Mouse (Mus musculus) activated CD4-positive, CD25-positive, alpha-beta regulatory T cell (primary cell): ENCODE results near the gene March4. TPM values are rescaled to one million over a fixed set of nuclear protein-coding genes. Genes with fewer than 3 reads are reported as not detected.

ENCODE experiments used
- polyA plus RNA-seq, 2 experiments: library from polyadenylated mRNA; unstranded; fragments of 100-300 nt; shearing (Covaris generic); gene quantifications; one replicate each; pipeline ENCODE4 v1.2.1; 2017

March4 gene
- not detected for polyA plus RNA-seq

GRCm38 (mm10) chr1:72536611-72537351, at the start of gene March4:
Gene March4 (minus strand): TSS chr1:72536930.

GRCm38 (mm10) chr1:72582947-72583731, 46.4 kb upstream of the March4 start, which contains the start of gene Smarcal1:
Gene Smarcal1 (plus strand): TSS chr1:72583251.

Other genes with a start within 250 kb of the March4 start
- gene Xrcc5, start 229.5 kb downstream of the March4 start, polyA plus RNA-seq = 10 to 100 TPM; 32.3 to 38.9 TPM
- 10 to 100 TPM; 14.2 to 20.0 TPM for gene Smarcal1, start 46.3 kb upstream of the March4 start, polyA plus RNA-seq
- gene Ankar, start 163.6 kb upstream of the March4 start, polyA plus RNA-seq = under 1 TPM in 1 of 2 experiments, not detected in 1; 0.07 TPM
- gene Rpl37a, start 174.4 kb upstream of the March4 start, polyA plus RNA-seq = 1,000 to 10,000 TPM; 1,943 to 3,031 TPM